Comparison of ENCODE assay signal across 17 mouse cellular contexts in the genomic region with DNA sequence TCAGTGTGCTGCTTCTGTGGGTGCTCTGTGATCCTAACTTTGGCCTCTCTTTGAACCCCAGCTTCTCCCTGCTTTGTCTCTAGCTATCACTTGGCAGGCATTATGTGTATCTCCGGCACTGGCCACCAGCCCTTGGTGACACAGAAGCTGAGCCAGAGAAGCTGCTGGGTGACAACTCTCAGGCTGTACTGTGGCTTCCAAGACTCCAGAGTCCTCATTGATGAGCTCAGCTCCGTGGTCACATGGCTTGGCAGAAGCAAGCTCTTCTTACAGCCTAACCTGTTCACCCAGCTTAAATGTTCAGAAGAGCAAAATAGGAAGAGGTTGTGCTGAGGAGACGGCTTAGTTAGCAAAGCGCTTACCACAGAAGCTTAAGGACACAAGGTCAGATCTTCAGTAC. TPM values are rescaled to one million over a fixed set of nuclear protein-coding genes. Genes with fewer than 3 reads are reported as not detected.
A peak's percentile ranks its signal among the peaks of the same experiment; 100 is the strongest.
DNase-seq lines count a peak whose midpoint lies in the region; ATAC-seq lines count a peak whose summit lies in the region.
"Had no signal": no experiment of that assay in that cellular context is flagged by ENCODE, and none has a peak within 500 bp of the region (broad histone marks: within the 10 kb centered on the region; RNA-seq: fewer than 3 reads in every experiment).

No protein-coding gene starts in this region.

- H3K4me3 ChIP-seq in heart, embryonic 12.5 days = no peak overlapping the region
- H3K4me3 ChIP-seq in heart, embryonic 10.5 days = no peak overlapping the region
- H3K4me3 ChIP-seq: forebrain, embryonic 15.5 days; hindbrain, embryonic 15.5 days; neural tube, embryonic 13.5 days had no signal

- H3K27ac ChIP-seq in heart, embryonic 12.5 days (ENCODE audit: poor library complexity, severe bottlenecking) = no peak overlapping the region
- H3K27ac ChIP-seq in heart, embryonic 10.5 days = peak overlapping the region; percentile 29; the same call in 1 of the 2 replicates
- H3K27ac ChIP-seq: forebrain, embryonic 15.5 days; hindbrain, embryonic 15.5 days; neural tube, embryonic 13.5 days had no signal

- peaks cover 45% of the 10 kb centered on the region for H3K4me1 ChIP-seq in heart, embryonic 12.5 days (replicated peaks)
- H3K4me1 ChIP-seq in heart, embryonic 10.5 days = peaks cover 43% of the 10 kb centered on the region
- H3K4me1 ChIP-seq: forebrain, embryonic 15.5 days; hindbrain, embryonic 15.5 days had no signal

- no peak overlapping the region for H3K9ac ChIP-seq in heart, embryonic 12.5 days
- H3K9ac ChIP-seq: forebrain, embryonic 15.5 days; hindbrain, embryonic 15.5 days; neural tube, embryonic 13.5 days had no signal

- no peak for ATAC-seq in cerebellum, adult (ENCODE audit: insufficient number of reproducible peaks, low FRiP score, low TSS enrichment)
- no peak for ATAC-seq in heart, embryonic 12.5 days (ENCODE audit: insufficient number of reproducible peaks, low FRiP score)
- ATAC-seq in megakaryocyte progenitor cell, adult 5-6 weeks (replicated peaks; ENCODE audit: poor library complexity) = no peak
- ATAC-seq: forebrain, embryonic 15.5 days had no signal

- H3K4me2 ChIP-seq in heart, embryonic 12.5 days = no peak overlapping the region
- H3K4me2 ChIP-seq: forebrain, embryonic 15.5 days; hindbrain, embryonic 15.5 days; liver, embryonic 11.5 days; neural tube, embryonic 13.5 days had no signal

- no peaks in the 10 kb centered on the region for H3K27me3 ChIP-seq in heart, embryonic 12.5 days (replicated peaks)
- H3K27me3 ChIP-seq in heart, embryonic 10.5 days (ENCODE audit: insufficient read depth, poor library complexity, severe bottlenecking) = no peaks in the 10 kb centered on the region
- H3K27me3 ChIP-seq: forebrain, embryonic 15.5 days; hindbrain, embryonic 15.5 days; neural tube, embryonic 13.5 days had no signal

- no peaks in the 10 kb centered on the region for H3K36me3 ChIP-seq in heart, embryonic 12.5 days
- H3K36me3 ChIP-seq in heart, embryonic 10.5 days = no peaks in the 10 kb centered on the region
- H3K36me3 ChIP-seq: forebrain, embryonic 15.5 days; hindbrain, embryonic 15.5 days; neural tube, embryonic 13.5 days had no signal

- WGBS in heart, embryonic 12.5 days = 76% methylated on average over 4 of the region's 4 CpGs
- 86% methylated on average over 4 of the region's 4 CpGs for WGBS in heart, embryonic 10.5 days

- DNase-seq in cerebellum, postnatal 10 days = peak; percentile 25 to 45
- DNase-seq in heart, adult 18-20 months = peak; percentile 56 to 73
- peak; percentile 39 for DNase-seq in 3134 (ENCODE audit: extremely low read depth, insufficient read length, low spot score)
- no peak for DNase-seq in heart, embryonic 10.5 days (ENCODE audit: low spot score)
- no peak for DNase-seq in ovary, postnatal 36 days (ENCODE audit: low spot score)
- DNase-seq: cerebellum, adult 18-20 months; kidney, adult 11 months; kidney, postnatal 14 days; thymus, adult 2 months had no signal

- no peaks in the 10 kb centered on the region for H3K9me3 ChIP-seq in heart, embryonic 12.5 days (replicated peaks)
- H3K9me3 ChIP-seq in heart, embryonic 10.5 days = no peaks in the 10 kb centered on the region
- H3K9me3 ChIP-seq: forebrain, embryonic 15.5 days; hindbrain, embryonic 15.5 days; neural tube, embryonic 13.5 days had no signal

RNA-seq across cellular contexts. Expression of gene Adrb1, which starts 45.5 kb away (rescaled TPM):
- 10 to 100 TPM; 15.6 to 15.8 TPM for total RNA-seq in heart, adult 18-20 months (2021)
- polyA plus RNA-seq in heart, embryonic 12.5 days (2016; fragmentation: Nextera tagmentation; extraction: Ambion mirVana) = 3.9 and 4.2 TPM in 2 replicates
- 0.65 and 1.3 TPM in 2 replicates for polyA plus RNA-seq in heart, embryonic 10.5 days (2016; fragmentation: Nextera tagmentation; extraction: Ambion mirVana)
- not detected in 2 replicates for total RNA-seq in megakaryocyte progenitor cell, adult 5-6 weeks (2015)
- 0.04 TPM in 1 of 2 replicates, not detected in the other for total RNA-seq in megakaryocyte progenitor cell, adult 5-6 weeks (2017)
- total RNA-seq: granulocyte monocyte progenitor cell, adult 5-6 weeks had no signal

Comparison
In these comparisons a context has a peak if more than half of its experiments do, and no peak if none do; other contexts are left out.
1. DNase-seq: peak in cerebellum, postnatal 10 days (2 of 2), heart, adult 18-20 months (2 of 2) and 3134 (single experiment); none in heart, embryonic 10.5 days (single experiment) and ovary, postnatal 36 days (single experiment).
2. RNA of gene Adrb1, which starts 45.5 kb away (total RNA-seq): 15.6 to 15.8 TPM in heart, adult 18-20 months; 0.04 TPM in megakaryocyte progenitor cell, adult 5-6 weeks; every median in the first group is over 10 times any median in the second.